Mouse (Mus musculus) neural tube, embryonic 10.5 days (tissue): ENCODE measurements around the gene Bsg.
"Not testable (repeated sequence)": the region's sequence is repeated elsewhere in the genome, so short reads cannot be mapped to it uniquely, and the experiment has no call there.

Source experiments
- DNase-seq: peaks from one replicate; pipeline ENCODE4 v3.0.0-alpha.2; 2017; ENCODE audit warnings: low spot score; ENCODE audit errors: extremely low spot score

Bsg gene

DNA sequence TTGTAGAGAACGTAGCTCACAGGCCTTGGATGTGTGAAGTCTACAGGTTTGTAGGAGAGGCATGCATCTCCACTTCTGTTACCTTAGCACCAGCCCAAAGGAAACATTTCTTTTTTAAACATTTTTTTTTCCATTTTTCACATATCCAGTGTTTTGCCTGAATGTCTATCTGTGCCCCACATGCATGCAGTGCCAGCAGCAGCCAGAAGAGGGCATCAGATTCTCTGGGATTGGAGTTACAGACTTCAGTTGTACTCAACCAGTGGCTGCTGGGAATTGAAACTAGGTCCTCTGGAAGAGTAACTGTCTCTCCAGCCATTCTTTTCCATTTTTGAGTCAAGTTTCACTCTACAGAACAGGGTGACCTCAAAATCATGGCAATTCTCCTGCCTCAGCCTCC is 28.2 kb downstream of the Bsg start:
- no peak for DNase-seq

DNA sequence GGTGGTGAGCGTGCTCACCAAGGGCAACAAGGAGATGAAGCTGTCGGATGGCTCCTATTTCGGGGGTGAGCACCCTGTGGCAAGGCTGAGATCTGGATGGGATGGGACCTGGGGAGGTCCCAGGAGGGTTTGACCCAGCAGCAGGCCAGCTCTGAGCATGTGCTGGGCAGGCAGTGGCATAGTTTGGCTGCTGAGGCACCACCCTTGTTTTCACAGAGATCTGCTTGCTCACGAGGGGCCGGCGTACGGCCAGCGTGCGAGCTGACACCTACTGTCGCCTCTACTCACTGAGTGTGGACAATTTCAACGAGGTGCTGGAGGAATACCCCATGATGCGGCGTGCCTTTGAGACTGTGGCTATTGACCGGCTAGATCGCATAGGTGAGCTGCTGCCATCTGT is 29.6 kb downstream of the Bsg start:
- DNase-seq, result no peak

DNA sequence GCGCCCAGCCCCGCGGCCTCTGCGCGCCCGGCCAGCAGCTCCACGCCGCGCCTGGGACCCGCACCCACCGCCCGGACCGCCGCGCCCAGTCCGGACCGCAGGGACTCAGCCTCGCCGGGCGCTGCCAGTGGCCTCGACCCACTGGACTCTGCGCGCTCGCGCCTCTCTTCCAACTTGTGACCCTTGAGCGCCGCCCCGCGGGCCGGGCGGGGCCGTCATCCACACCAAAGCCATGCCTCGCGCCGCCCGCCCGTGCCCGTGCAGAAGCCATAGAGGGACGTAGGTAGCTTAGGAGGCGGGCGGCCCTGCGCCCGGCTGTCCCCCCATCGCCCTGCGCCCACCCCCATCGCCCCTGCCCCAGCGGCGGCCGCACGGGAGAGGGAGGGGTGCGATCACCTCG is 31.1 kb downstream of the Bsg start:
- no peak for DNase-seq

DNA sequence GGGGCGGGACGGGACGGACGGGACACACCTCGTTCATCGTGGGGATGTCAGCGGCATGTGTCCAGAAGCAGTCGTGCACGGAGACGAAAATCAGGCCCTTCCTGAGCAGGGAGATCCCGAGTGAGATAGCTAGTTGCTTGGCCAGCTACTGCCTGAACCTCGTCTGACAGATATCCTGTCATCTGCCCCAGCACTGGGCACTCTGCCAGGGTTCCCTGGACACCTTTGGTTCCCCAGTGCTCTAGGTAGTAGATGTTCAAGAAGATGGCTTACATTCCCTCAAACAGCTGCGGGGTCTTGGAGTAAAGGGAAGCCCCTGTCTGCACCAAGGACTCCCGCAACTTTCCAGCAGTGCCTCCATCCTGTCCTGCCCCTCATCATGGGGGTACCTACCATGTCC is 32.4 kb downstream of the Bsg start:
- no peak for DNase-seq

DNA sequence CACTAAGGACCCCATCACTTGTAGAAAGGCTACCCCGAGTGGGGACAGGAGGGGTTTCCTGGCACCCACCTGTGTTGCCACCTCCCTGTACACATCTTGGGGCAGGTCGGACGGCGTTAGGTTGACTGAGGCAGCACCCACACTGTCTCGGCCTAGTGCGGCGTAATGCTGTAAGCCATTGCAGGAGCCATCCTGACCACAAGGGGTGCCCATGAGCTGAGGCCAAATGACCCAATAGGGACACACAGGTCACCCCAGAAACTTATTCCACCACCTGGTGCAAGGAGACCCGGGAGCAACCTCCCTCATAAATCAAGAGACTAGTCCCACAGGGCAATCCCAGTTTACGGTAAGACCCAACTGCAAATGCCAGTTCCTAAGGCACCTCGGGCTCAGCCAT is 34.0 kb downstream of the Bsg start:
- no peak for DNase-seq

DNA sequence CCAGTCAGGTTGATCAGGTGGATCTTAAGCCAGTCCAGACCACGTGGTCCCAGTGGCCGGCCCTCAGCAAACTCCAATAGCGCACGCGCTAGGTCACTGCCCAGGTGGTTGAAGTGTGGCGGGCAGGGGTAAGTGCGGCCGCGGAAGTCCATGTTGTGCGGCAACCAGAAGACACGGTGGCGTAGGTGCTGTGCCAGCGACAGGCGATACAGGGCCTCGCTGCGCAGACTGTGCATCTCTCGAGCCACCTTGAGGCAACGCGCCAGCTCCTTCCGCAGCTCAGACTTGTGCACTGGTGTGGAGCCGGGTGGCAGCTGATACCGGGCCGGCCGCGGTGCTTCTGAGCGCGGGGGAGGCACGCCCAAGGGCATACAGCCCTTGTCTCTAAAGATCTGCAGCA is 34.9 kb downstream of the Bsg start:
- DNase-seq, result no peak

DNA sequence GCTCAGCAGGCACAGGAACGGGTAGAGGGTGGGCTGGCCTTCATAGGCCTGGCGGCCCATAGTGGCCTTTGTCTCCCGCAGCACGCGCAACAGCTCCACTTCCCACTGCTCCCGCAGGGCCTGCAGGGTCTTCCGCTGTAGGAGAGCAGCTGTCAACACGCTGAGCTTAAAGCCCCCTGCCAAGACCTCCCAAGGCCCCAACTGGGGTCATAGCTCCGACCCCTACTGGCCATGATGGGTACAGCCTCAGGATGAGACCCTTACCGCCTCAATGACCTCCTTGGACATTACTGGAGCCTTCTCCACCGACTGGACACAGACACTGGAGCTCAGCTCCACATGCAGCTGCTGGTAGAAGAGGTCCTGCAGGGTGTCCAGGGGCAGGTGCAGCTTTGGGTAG is 36.6 kb downstream of the Bsg start:
- DNase-seq, result no peak

DNA sequence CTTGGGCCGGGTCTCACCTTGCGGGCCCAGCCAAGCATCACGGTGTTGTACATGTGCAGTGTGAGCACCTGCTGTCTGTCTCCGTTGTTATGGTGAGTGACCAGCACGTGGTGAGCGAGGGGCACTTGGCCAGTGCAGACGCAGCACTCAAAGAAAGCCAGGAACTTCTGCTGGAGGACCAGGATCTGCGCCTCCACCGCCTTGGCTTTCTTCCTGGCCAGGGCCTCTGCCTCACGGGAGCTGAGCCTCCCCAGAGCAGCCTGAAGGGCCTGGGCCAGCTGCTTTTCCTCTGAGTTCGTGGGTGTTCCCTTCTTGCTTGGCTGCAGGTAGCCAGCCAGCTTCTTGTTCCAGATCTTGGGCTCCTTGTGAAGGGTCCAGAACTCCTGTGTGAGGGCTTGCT is 38.9 kb downstream of the Bsg start:
- DNase-seq, result no peak

DNA sequence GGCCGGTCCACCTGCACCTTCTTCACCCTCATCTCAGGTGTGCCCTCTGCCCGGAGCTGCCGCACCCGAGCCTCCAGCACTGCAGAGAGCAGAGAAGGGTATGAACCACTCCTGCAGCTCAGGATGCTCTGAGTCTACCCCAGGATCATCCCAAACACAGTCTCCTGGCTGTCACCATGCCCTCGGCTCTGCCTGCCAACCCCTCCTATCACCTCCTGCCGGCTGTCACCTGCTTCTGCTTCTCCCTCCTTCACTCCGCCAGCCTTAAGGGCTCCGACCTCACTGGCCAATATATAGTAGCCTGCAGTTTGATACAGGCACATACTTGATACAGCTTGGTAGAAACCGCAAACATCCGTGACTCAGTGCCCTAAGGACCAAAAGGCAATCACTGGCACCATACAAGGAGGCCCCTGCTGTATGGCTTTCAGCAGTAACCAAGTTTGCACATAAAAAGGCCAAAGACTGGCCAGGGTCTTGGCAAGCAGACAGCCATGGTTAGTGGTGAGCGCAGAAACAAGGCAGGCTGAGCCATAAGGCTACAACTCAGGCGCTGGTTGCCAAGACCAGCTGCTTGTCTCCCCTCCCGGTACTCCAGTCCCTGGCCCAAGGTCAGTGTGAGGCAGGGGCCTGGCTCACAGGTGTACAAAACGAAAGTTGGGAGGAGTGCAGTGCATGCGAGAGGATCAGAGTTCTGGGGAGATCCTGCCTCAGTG is 39.5 kb downstream of the Bsg start:
- no peak for DNase-seq

DNA sequence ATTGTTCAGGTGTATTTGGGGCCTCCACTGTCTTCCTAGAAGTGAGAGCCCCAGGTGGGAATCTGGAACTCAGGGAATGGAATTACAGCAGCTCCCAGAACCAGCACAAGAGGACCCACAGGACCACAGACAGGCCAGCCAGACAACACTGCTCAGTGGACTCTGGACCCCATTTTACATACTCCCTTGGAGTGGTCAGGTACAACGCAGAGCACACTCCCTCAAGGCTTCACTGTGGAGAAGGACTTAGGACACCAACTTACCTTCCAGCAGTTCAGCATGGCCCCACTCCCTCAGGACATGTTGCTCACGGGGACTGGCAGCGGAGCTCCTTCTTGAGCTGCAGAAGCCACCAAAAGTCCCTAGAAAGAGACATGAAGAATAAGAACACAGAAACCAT is 41.1 kb downstream of the Bsg start:
- DNase-seq, result no peak

DNA sequence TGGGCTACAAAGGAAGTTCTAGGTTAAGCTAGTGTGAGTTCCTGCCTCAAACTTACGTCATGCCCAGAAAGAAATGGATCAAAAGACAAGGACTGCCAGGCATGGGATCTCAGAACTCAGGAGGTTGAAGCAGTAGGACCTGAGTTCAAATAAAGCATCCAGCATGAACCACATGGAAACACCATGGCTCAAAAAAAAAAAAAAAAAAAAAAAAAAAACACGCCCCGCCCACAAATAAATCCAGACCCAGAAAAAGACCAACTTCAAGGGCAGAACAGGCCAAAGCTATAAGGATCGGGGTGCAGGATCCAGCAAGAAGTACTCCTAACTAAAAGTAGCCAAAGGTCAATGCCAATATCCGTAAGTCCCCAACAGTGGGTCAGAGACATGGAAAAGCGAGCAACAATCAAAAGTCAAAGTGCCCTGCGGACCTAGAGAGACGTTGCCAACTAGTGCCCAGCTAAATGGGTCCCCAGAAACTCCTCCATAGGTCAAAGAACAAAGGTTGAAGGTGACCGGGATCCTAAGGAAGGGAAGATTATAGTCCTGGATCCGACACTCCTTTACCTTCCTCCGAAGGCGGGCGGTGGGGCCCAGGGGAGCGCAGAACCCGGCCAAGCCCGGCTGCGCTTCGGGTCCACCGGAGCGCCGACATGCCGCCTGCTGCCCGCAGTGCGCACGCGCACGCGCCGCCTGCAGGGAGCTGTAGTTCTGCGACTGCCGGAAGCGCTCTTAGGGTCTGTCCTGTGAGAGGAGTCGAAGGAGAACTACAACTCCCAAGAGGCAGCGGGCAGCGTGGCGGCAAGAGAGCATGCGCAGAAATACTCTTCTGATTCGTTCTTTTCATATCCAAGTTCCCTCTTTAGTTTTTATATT is 41.8 kb downstream of the Bsg start, which contains the start of gene Polrmt:
Polrmt (minus strand) TSS at position 684 of the 876 bp plus-strand sequence.
- DNase-seq, result peak; percentile 94

DNA sequence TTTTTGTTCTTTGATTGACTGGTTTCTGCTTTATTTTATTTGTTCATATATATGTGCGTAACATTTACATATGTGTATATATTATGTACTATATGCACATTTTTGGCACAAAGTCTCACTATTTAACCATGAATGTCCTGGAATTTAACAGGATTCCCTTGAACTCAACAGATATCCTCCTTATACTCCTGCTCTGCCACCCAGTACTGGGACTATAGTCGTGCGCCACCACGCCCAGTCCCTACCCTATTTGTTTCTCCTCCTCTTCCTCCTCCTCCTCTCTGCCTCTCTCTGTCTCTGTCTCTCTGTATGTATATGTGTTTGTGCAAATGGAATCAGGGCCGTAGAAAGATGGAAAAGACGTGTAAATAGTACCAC is 42.5 kb downstream of the Bsg start:
- no peak for DNase-seq

DNA sequence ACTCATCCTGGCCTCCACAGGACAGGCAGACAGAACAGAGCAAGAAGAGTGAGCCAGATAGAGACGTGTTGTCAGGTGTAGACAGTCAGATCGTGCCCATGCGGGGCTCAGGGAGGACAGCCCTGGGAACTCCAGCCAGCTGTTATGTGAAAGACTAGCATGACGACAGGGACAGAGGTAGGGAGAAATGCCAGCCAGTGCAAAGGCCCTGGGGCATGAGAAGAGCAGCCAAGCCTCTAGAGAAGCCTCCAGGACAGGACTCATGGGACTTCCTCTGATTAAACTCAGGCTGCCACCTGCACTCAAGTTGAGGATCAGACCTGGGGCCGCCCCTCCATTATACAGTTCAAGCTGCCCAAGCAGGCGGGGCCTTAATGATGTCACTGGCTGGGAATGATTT is 44.2 kb downstream of the Bsg start:
- no peak for DNase-seq

DNA sequence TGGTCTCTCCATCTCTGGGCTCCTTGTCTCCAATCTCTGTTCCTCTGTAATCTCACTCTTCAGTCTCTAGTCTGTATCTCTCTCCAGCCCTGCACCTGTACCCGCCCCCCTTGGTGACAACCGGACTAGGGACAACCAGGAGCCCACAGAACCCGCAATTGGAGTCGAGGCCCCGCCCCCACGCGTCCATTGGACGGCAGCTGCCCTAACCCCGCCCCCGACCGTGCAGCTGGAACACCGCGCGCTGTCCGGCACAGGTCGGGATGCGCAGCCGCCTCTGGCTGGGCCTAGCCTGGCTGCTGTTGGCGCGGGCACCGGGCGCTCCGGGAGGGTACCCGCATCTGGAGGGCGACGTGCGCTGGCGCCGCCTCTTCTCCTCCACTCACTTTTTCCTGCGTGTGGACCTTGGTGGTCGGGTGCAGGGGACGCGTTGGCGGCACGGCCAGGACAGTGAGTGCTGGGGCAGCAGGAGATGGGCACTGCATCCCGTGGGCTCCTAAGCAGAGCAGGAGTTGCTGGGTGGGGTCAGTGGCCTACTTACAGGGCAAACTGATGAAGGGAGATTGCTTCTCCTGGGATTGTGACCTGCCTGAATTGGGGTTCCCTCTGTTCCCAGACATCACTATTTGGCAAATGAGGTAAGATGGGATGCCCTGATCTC is 50.7 kb downstream of the Bsg start, which contains the start of gene Fgf22:
Fgf22 (plus strand) TSS at position 221 of the 661 bp plus-strand sequence.
- DNase-seq, result peak; percentile 71

DNA sequence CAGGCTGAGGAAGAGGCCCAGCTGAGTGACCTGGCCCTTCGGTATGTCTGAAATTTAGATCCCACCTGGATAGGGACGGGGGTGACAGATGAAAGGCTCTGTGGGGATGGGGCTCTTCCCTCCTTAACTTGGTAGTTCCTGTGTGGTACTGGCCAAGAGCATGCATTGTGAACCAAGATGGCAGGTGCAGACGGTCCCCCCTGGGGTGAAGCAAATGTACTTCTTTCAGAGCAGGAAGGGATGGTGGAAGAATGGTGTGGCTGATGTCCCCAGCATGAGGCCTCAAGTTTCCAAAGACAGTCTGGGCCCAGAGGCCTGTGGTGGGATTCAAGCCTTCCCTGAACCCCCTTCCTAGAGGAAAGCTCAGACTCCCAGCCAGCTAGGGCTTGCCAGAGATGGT is 51.6 kb downstream of the Bsg start:
- no peak for DNase-seq

DNA sequence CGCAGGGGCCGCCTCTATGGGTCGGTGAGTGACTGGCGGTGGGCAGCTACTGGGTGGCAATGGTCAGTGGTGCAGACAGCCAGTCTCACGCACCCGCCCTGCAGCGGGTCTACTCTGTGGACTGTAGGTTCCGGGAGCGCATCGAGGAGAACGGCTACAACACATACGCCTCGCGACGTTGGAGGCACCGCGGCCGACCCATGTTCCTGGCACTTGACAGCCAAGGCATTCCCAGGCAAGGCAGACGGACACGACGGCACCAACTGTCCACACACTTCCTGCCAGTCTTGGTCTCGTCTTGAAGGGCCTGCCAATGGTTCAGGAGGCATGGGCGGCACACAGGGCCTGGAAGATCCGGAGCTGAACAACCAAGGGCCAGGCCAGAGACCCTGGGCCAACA is 52.4 kb downstream of the Bsg start:
- no peak for DNase-seq

DNA sequence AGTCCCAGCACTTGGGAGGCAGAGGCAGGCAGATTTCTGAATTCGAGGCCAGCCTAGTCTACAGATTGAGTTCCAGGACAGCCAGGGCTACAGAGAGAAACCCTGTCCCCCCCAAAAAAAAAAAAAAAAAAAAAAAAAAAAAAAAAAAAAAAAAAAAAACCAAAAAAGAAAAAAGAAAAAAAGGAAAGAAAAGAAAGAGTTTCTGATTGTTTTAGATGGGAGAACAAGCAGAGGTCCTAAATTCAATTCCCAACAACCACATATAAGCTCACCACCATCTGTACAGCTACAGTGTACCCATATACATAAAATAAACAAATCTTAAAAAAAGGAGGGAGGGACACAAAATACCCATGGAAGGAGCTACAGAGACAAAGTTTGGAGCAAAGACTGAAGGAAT is 55.4 kb downstream of the Bsg start:
- DNase-seq, result not testable (repeated sequence)

DNA sequence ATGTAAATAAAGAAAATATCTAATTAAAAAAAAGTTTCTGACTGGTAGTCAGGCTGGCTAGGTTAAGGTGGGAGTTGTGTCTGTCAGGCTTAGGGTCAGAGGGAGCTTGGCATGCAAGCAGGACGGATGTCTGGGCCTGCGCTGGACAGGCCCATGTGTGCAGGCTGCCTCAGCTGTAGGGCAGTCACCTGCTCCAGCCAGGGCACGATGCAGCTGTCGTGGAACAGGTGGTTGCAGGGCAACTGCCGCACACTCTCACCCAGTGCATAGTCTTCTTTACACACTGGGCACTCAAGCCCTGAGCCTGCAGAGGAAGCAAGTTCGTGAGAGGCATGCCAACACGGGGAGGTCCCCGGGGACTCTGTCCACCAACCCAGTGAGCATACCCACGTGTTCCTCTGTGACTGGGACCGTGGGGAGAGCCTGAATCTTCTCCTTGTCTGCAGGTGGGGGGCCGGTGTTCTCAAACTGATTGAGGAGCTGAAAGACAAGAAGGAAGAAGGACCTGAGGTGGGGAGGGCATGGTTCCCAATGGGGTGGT is 56.4 kb downstream of the Bsg start:
- DNase-seq, result no peak
